ENCODE assay signal across 15 mouse cellular contexts in genomic region chr19:44535376-44535775, GRCm38 (mm10). TPM values are rescaled to one million over a fixed set of nuclear protein-coding genes. Genes with fewer than 3 reads are reported as not detected.
A peak's percentile ranks its signal among the peaks of the same experiment; 100 is the strongest.
DNase-seq lines count a peak whose midpoint lies in the region; ATAC-seq and TF ChIP-seq lines count a peak whose summit lies in the region.
"Had no signal": no experiment of that assay in that cellular context is flagged by ENCODE, and none has a peak within 500 bp of the region (broad histone marks: within the 10 kb centered on the region; RNA-seq: fewer than 3 reads in every experiment).

No protein-coding gene starts in this region.

- H3K27ac ChIP-seq in heart, postnatal 0 days (ENCODE audit: low read depth) = no peak overlapping the region
- H3K27ac ChIP-seq in liver, embryonic 14.5 days = no peak overlapping the region
- H3K27ac ChIP-seq in MEL (ENCODE audit: control insufficient read depth, low read depth, low read length) = no peak overlapping the region
- no peak overlapping the region for H3K27ac ChIP-seq in embryonic fibroblast, embryonic 13.5 days (ENCODE audit: insufficient read depth, low read length)
- H3K27ac ChIP-seq: forebrain, embryonic 10.5 days; lung, embryonic 15.5 days had no signal

- H3K4me1 ChIP-seq in heart, postnatal 0 days (ENCODE audit: control insufficient read depth, insufficient read depth) = no peaks in the 10 kb centered on the region
- H3K4me1 ChIP-seq in liver, embryonic 14.5 days (replicated peaks; ENCODE audit: control insufficient read depth in 2 of 2, insufficient read depth in 2 of 2, low read length in 1 of 2) = no peaks in the 10 kb centered on the region
- H3K4me1 ChIP-seq in MEL (ENCODE audit: control insufficient read depth in 1 of 2, insufficient read depth in 2 of 2, low read length in 2 of 2) = no peaks in the 10 kb centered on the region
- H3K4me1 ChIP-seq in embryonic fibroblast, embryonic 13.5 days (ENCODE audit: control insufficient read depth, insufficient read depth, low read length) = no peaks in the 10 kb centered on the region
- H3K4me1 ChIP-seq: lung, embryonic 15.5 days had no signal

- no peaks in the 10 kb centered on the region for H3K36me3 ChIP-seq in heart, postnatal 0 days (replicated peaks; ENCODE audit: control insufficient read depth, insufficient read depth, low read length)
- no peaks in the 10 kb centered on the region for H3K36me3 ChIP-seq in liver, embryonic 14.5 days (replicated peaks; ENCODE audit: control insufficient read depth, insufficient read depth, low read depth)
- H3K36me3 ChIP-seq in MEL (ENCODE audit: control insufficient read depth in 1 of 2, insufficient read depth in 2 of 2, low read length in 2 of 2) = no peaks in the 10 kb centered on the region
- H3K36me3 ChIP-seq: lung, embryonic 15.5 days had no signal

- no peaks in the 10 kb centered on the region for H3K27me3 ChIP-seq in heart, postnatal 0 days (ENCODE audit: control insufficient read depth, insufficient read depth, low read length)
- no peaks in the 10 kb centered on the region for H3K27me3 ChIP-seq in liver, embryonic 14.5 days (ENCODE audit: control insufficient read depth, insufficient read depth, low read length)
- no peaks in the 10 kb centered on the region for H3K27me3 ChIP-seq in MEL (ENCODE audit: control insufficient read depth in 1 of 2, insufficient read depth in 2 of 2, low read length in 2 of 2)

- TF ChIP-seq EP300 in heart, postnatal 0 days (IDR thresholded peaks at IDR 0.05; ENCODE audit: low read depth) = no peak
- no peak for TF ChIP-seq EP300 in liver, embryonic 14.5 days (IDR thresholded peaks at IDR 0.05; ENCODE audit: low read depth)
- no peak for TF ChIP-seq EP300 in MEL (IDR thresholded peaks at IDR 0.05; ENCODE audit: low read depth in 1 of 2, low read length in 2 of 2)

- DNase-seq in heart, postnatal 0 days (ENCODE audit: low spot score) = no peak
- DNase-seq in heart, postnatal 36 days = no peak
- DNase-seq in liver, embryonic 14.5 days (ENCODE audit: low read depth in 3 of 3, low spot score in 3 of 3) = no peak
- no peak for DNase-seq in liver
- DNase-seq in MEL (ENCODE audit: low read depth, low spot score) = no peak
- no peak for DNase-seq in thymus, postnatal 4 days
- DNase-seq in gastrocnemius, postnatal 4 days (ENCODE audit: low spot score in 2 of 2) = no peak
- DNase-seq: adrenal gland, adult 8-10 months; right cerebral cortex, postnatal 14 days had no signal

- H3K9me3 ChIP-seq in heart, postnatal 0 days (replicated peaks; ENCODE audit: control insufficient read depth, low read length) = no peaks in the 10 kb centered on the region
- H3K9me3 ChIP-seq in liver, embryonic 14.5 days (ENCODE audit: control insufficient read depth, low read length) = no peaks in the 10 kb centered on the region
- H3K9me3 ChIP-seq in MEL (replicated peaks; ENCODE audit: insufficient read depth, low read length) = no peaks in the 10 kb centered on the region
- H3K9me3 ChIP-seq: lung, embryonic 15.5 days had no signal

- 0 out of 2 replicates have a peak, but pooled peaks have one; percentile 41 for ATAC-seq in heart, postnatal 0 days (ENCODE audit: insufficient read depth, low read depth)
- no peak for ATAC-seq in liver, embryonic 14.5 days (ENCODE audit: insufficient read depth)

- H3K4me3 ChIP-seq in heart, postnatal 0 days (ENCODE audit: low read depth, low read length) = no peak overlapping the region
- no peak overlapping the region for H3K4me3 ChIP-seq in liver, embryonic 14.5 days (ENCODE audit: insufficient read depth in 1 of 2, low read depth in 2 of 2, low read length in 2 of 2)
- H3K4me3 ChIP-seq in MEL (ENCODE audit: control insufficient read depth in 1 of 2, insufficient read depth in 1 of 2, low read depth in 2 of 2, low read length in 2 of 2) = no peak overlapping the region
- H3K4me3 ChIP-seq in embryonic fibroblast, embryonic 13.5 days (ENCODE audit: insufficient read depth, low read length) = no peak overlapping the region
- H3K4me3 ChIP-seq: forebrain, embryonic 10.5 days; lung, embryonic 15.5 days had no signal

- peak; percentile 52 for TF ChIP-seq CTCF in heart, postnatal 0 days (IDR thresholded peaks at IDR 0.05; ENCODE audit: low read depth)
- TF ChIP-seq CTCF in liver, embryonic 14.5 days (IDR thresholded peaks at IDR 0.05; ENCODE audit: low read depth) = peak; percentile 28; the same call in 1 of the 2 replicates
- TF ChIP-seq CTCF in MEL (IDR thresholded peaks at IDR 0.05 in 2 of 3, conservative IDR thresholded peaks at IDR 0.05 in 1 of 3; ENCODE audit: control insufficient read depth in 1 of 3, insufficient read depth in 1 of 3, low read depth in 2 of 3, low read length in 3 of 3, poor library complexity in 1 of 3, severe bottlenecking in 1 of 3) = peak in 1 of 3 experiments; percentile 17; a peak in 3 of 6 replicates
- 0 out of 2 replicates have a peak, but pooled peaks have one; percentile 17 for TF ChIP-seq CTCF in embryonic fibroblast, embryonic 13.5 days (IDR thresholded peaks at IDR 0.05; ENCODE audit: borderline replicate concordance, insufficient read depth, low read length)

- TF ChIP-seq RAD21 in MEL (IDR thresholded peaks at IDR 0.05; ENCODE audit: low read depth, low read length) = peak; percentile 25

- 36% methylated on average over 3 of the region's 3 CpGs for WGBS in heart, postnatal 0 days
- 32% methylated on average over 3 of the region's 3 CpGs for WGBS in liver, embryonic 14.5 days (ENCODE audit: insufficient replicate concordance)

- no peak overlapping the region for H3K9ac ChIP-seq in heart, postnatal 0 days (replicated peaks; ENCODE audit: low read depth, low read length)
- no peak overlapping the region for H3K9ac ChIP-seq in liver, embryonic 14.5 days (replicated peaks)
- H3K9ac ChIP-seq in MEL (ENCODE audit: control insufficient read depth, low read depth, low read length, poor library complexity, severe bottlenecking) = no peak overlapping the region
- H3K9ac ChIP-seq: lung, embryonic 15.5 days had no signal

- no peak for TF ChIP-seq POLR2A in MEL (IDR thresholded peaks at IDR 0.05; ENCODE audit: control insufficient read depth in 1 of 2, insufficient read depth in 1 of 2, low read depth in 1 of 2, low read length in 2 of 2, poor library complexity in 1 of 2)
- TF ChIP-seq POLR2A in embryonic fibroblast, embryonic 13.5 days (IDR thresholded peaks at IDR 0.05; ENCODE audit: low read depth, low read length) = no peak

- no peak overlapping the region for H3K4me2 ChIP-seq in heart, postnatal 0 days (ENCODE audit: low read depth, low read length)
- H3K4me2 ChIP-seq in liver, embryonic 14.5 days (ENCODE audit: low read depth) = no peak overlapping the region
- H3K4me2 ChIP-seq: lung, embryonic 15.5 days had no signal

- no peaks in the 10 kb centered on the region for H3K79me2 ChIP-seq in MEL (ENCODE audit: control insufficient read depth, insufficient read depth, low read length, poor library complexity)

- intact Hi-C loops in heart, postnatal 36 days (cut with DNase I) = loop anchor here (5.0 kb wide), 1 partner anchor 58 kb away; no protein-coding TSS in a partner anchor

RNA-seq across cellular contexts. Expression of gene Sec31b, which starts 10.3 kb away (rescaled TPM):
- 4.2 and 5.5 TPM in 2 replicates for total RNA-seq in heart, postnatal 0 days (2014; rRNA removed; ENCODE audit: low replicate concordance)
- polyA plus RNA-seq in heart, postnatal 0 days (2015; fragmentation: Nextera tagmentation; extraction: Ambion mirVana) = 1.6 and 1.8 TPM in 2 replicates
- total RNA-seq in heart, postnatal 36 days (2021) = 1 to 10 TPM; 7.6 to 8.5 TPM
- 0.46 and 0.48 TPM in 2 replicates for polyA plus RNA-seq in liver, embryonic 14.5 days (2012; rRNA removed)
- polyA plus RNA-seq in liver, embryonic 14.5 days (2014; fragmentation: Nextera tagmentation; extraction: Ambion mirVana) = 0.11 and 0.20 TPM in 2 replicates
- total RNA-seq in MEL (2012; rRNA removed) = 0.12 and 0.29 TPM in 2 replicates
- 1 to 10 TPM in 1 of 2 experiments, not detected in 1; 1.2 TPM for polyA plus RNA-seq in MEL (2012; ENCODE audit: insufficient read depth in 1 of 2, insufficient read length in 2 of 2, low read depth in 1 of 2, low replicate concordance in 2 of 2, missing spikeins in 1 of 2)
- polyA plus RNA-seq in embryonic fibroblast, embryonic 13.5 days (2011; ENCODE audit: insufficient read length, low read depth, missing spikeins) = 0.68 and 1.1 TPM in 2 replicates
- 1 to 10 TPM; 3.1 to 3.3 TPM for total RNA-seq in gastrocnemius, postnatal 4 days (2021)

RNA-seq across cellular contexts. Expression of gene Gm20538, which starts 17.3 kb away (rescaled TPM):
- not detected in 2 replicates for total RNA-seq in heart, postnatal 0 days (2014; rRNA removed; ENCODE audit: low replicate concordance)
- polyA plus RNA-seq in heart, postnatal 0 days (2015; fragmentation: Nextera tagmentation; extraction: Ambion mirVana) = not detected in 2 replicates
- not detected for total RNA-seq in heart, postnatal 36 days (2021)
- not detected in 2 replicates for polyA plus RNA-seq in liver, embryonic 14.5 days (2012; rRNA removed)
- not detected in 2 replicates for polyA plus RNA-seq in liver, embryonic 14.5 days (2014; fragmentation: Nextera tagmentation; extraction: Ambion mirVana)
- total RNA-seq in MEL (2012; rRNA removed) = not detected in 2 replicates
- polyA plus RNA-seq in MEL (2012; ENCODE audit: insufficient read depth in 1 of 2, insufficient read length in 2 of 2, low read depth in 1 of 2, low replicate concordance in 2 of 2, missing spikeins in 1 of 2) = not detected
- not detected in 2 replicates for polyA plus RNA-seq in embryonic fibroblast, embryonic 13.5 days (2011; ENCODE audit: insufficient read length, low read depth, missing spikeins)
- total RNA-seq in gastrocnemius, postnatal 4 days (2021) = not detected
- total RNA-seq: adrenal gland, adult 8-10 months; granulocyte monocyte progenitor cell, adult 5-6 weeks; hematopoietic stem cell, adult 5-6 weeks; layer of hippocampus, postnatal 25 days had no signal
- polyA plus RNA-seq: forebrain, embryonic 10.5 days; lung, embryonic 15.5 days had no signal

RNA-seq across cellular contexts. Expression of gene Ndufb8, which starts 19.9 kb away (rescaled TPM):
- total RNA-seq in heart, postnatal 0 days (2014; rRNA removed; ENCODE audit: low replicate concordance) = 1,695 and 1,852 TPM in 2 replicates
- 2,183 and 2,286 TPM in 2 replicates for polyA plus RNA-seq in heart, postnatal 0 days (2015; fragmentation: Nextera tagmentation; extraction: Ambion mirVana)
- total RNA-seq in heart, postnatal 36 days (2021) = 1,000 to 10,000 TPM; 2,008 to 2,098 TPM
- 209 and 212 TPM in 2 replicates for polyA plus RNA-seq in liver, embryonic 14.5 days (2012; rRNA removed)
- 347 and 349 TPM in 2 replicates for polyA plus RNA-seq in liver, embryonic 14.5 days (2014; fragmentation: Nextera tagmentation; extraction: Ambion mirVana)
- total RNA-seq in MEL (2012; rRNA removed) = 685 and 725 TPM in 2 replicates
- polyA plus RNA-seq in MEL (2012; ENCODE audit: insufficient read depth in 1 of 2, insufficient read length in 2 of 2, low read depth in 1 of 2, low replicate concordance in 2 of 2, missing spikeins in 1 of 2) = 1,000 to 10,000 TPM in 1 of 2 experiments, 100 to 1,000 TPM in 1; 592 to 1,203 TPM
- 118 and 135 TPM in 2 replicates for polyA plus RNA-seq in embryonic fibroblast, embryonic 13.5 days (2011; ENCODE audit: insufficient read length, low read depth, missing spikeins)
- 100 to 1,000 TPM; 534 to 566 TPM for total RNA-seq in gastrocnemius, postnatal 4 days (2021)

RNA-seq across cellular contexts. Expression of gene Hif1an, which starts 27.3 kb away (rescaled TPM):
- 10.5 and 16.9 TPM in 2 replicates for total RNA-seq in heart, postnatal 0 days (2014; rRNA removed; ENCODE audit: low replicate concordance)
- 14.4 and 15.9 TPM in 2 replicates for polyA plus RNA-seq in heart, postnatal 0 days (2015; fragmentation: Nextera tagmentation; extraction: Ambion mirVana)
- total RNA-seq in heart, postnatal 36 days (2021) = 10 to 100 TPM; 54.3 to 59.0 TPM
- polyA plus RNA-seq in liver, embryonic 14.5 days (2012; rRNA removed) = 5.7 and 6.6 TPM in 2 replicates
- polyA plus RNA-seq in liver, embryonic 14.5 days (2014; fragmentation: Nextera tagmentation; extraction: Ambion mirVana) = 6.5 and 7.2 TPM in 2 replicates
- 16.3 and 16.9 TPM in 2 replicates for total RNA-seq in MEL (2012; rRNA removed)
- 10 to 100 TPM; 36.1 to 54.5 TPM for polyA plus RNA-seq in MEL (2012; ENCODE audit: insufficient read depth in 1 of 2, insufficient read length in 2 of 2, low read depth in 1 of 2, low replicate concordance in 2 of 2, missing spikeins in 1 of 2)
- 19.7 and 20.7 TPM in 2 replicates for polyA plus RNA-seq in embryonic fibroblast, embryonic 13.5 days (2011; ENCODE audit: insufficient read length, low read depth, missing spikeins)
- 100 to 1,000 TPM; 110 to 121 TPM for total RNA-seq in gastrocnemius, postnatal 4 days (2021)

RNA-seq across cellular contexts. Expression of gene Wnt8b, which starts 42.1 kb away (rescaled TPM):
- total RNA-seq in heart, postnatal 0 days (2014; rRNA removed; ENCODE audit: low replicate concordance) = 0.27 TPM in 1 of 2 replicates, not detected in the other
- not detected in 2 replicates for polyA plus RNA-seq in heart, postnatal 0 days (2015; fragmentation: Nextera tagmentation; extraction: Ambion mirVana)
- not detected for total RNA-seq in heart, postnatal 36 days (2021)
- not detected in 2 replicates for polyA plus RNA-seq in liver, embryonic 14.5 days (2012; rRNA removed)
- polyA plus RNA-seq in liver, embryonic 14.5 days (2014; fragmentation: Nextera tagmentation; extraction: Ambion mirVana) = not detected in 2 replicates
- total RNA-seq in MEL (2012; rRNA removed) = not detected in 2 replicates
- polyA plus RNA-seq in MEL (2012; ENCODE audit: insufficient read depth in 1 of 2, insufficient read length in 2 of 2, low read depth in 1 of 2, low replicate concordance in 2 of 2, missing spikeins in 1 of 2) = not detected
- not detected in 2 replicates for polyA plus RNA-seq in embryonic fibroblast, embryonic 13.5 days (2011; ENCODE audit: insufficient read length, low read depth, missing spikeins)
- not detected for total RNA-seq in gastrocnemius, postnatal 4 days (2021)
- total RNA-seq: granulocyte monocyte progenitor cell, adult 5-6 weeks; hematopoietic stem cell, adult 5-6 weeks had no signal
- polyA plus RNA-seq: lung, embryonic 15.5 days had no signal
